Mouse (Mus musculus) G1E-ER4 (cell line): ENCODE results near the gene Gm7271. TPM values are rescaled to one million over a fixed set of nuclear protein-coding genes. Genes with fewer than 3 reads are reported as not detected.

ENCODE experiments used
- GATA1 ChIP-seq: IDR thresholded peaks from one replicate; pipeline ENCODE4 v1.8.0; 2012; ENCODE audit warnings: low read length, inconsistent platforms
- polyA plus RNA-seq: library from polyadenylated mRNA; stranded (reverse); fragments of >175 nt; gene quantifications from 2 replicates; pipeline ENCODE4 v1.2.3, GENCODE M21; 2012

Gene Gm7271
- polyA plus RNA-seq: not detected in 2 replicates

- TF ChIP-seq GATA1: no peak
Observed at GRCm38 (mm10) chr5:76483811-76484210, at the start of gene Gm7271. Gm7271 (plus strand) TSS chr5:76484040.

GRCm38 (mm10) chr5:76437100-76437499 lies 46.7 kb upstream of the Gm7271 start:
- no peak for TF ChIP-seq GATA1

GRCm38 (mm10) chr5:76437696-76438095 lies 46.1 kb upstream of the Gm7271 start:
- no peak for TF ChIP-seq GATA1

GRCm38 (mm10) chr5:76441431-76441830 lies 42.4 kb upstream of the Gm7271 start:
- no peak for TF ChIP-seq GATA1

GRCm38 (mm10) chr5:76474931-76475330 lies 8.9 kb upstream of the Gm7271 start:
- no peak for TF ChIP-seq GATA1

GRCm38 (mm10) chr5:76476873-76477272 lies 7.0 kb upstream of the Gm7271 start:
- no peak for TF ChIP-seq GATA1

- TF ChIP-seq GATA1: no peak
Observed at GRCm38 (mm10) chr5:76477764-76478163, 6.1 kb upstream of the Gm7271 start.

- no peak for TF ChIP-seq GATA1
Observed at GRCm38 (mm10) chr5:76495126-76495525, 11.3 kb downstream of the Gm7271 start.

- TF ChIP-seq GATA1: no peak
Observed at GRCm38 (mm10) chr5:76522446-76522845, 38.6 kb downstream of the Gm7271 start.

- no peak for TF ChIP-seq GATA1
Observed at GRCm38 (mm10) chr5:76524623-76525022, 40.8 kb downstream of the Gm7271 start.

- no peak for TF ChIP-seq GATA1
Observed at GRCm38 (mm10) chr5:76525066-76525465, 41.2 kb downstream of the Gm7271 start.

- no peak for TF ChIP-seq GATA1
Observed at GRCm38 (mm10) chr5:76525829-76526228, 42.0 kb downstream of the Gm7271 start.

- no peak for TF ChIP-seq GATA1
Observed at GRCm38 (mm10) chr5:76529040-76529703, 45.3 kb downstream of the Gm7271 start, which contains the start of gene Exoc1. Exoc1 (plus strand) TSS chr5:76529311.

GRCm38 (mm10) chr5:76529704-76530066 lies 45.8 kb downstream of the Gm7271 start:
- no peak for TF ChIP-seq GATA1

- no peak for TF ChIP-seq GATA1
Observed at GRCm38 (mm10) chr5:76533186-76533585, 49.3 kb downstream of the Gm7271 start.

GRCm38 (mm10) chr5:76536231-76536630 lies 52.4 kb downstream of the Gm7271 start:
- TF ChIP-seq GATA1: no peak

GRCm38 (mm10) chr5:76537578-76537977 lies 53.7 kb downstream of the Gm7271 start:
- TF ChIP-seq GATA1: no peak

- no peak for TF ChIP-seq GATA1
Observed at GRCm38 (mm10) chr5:76540181-76540580, 56.3 kb downstream of the Gm7271 start.
